Mouse (Mus musculus) hindbrain, embryonic 15.5 days (tissue): Measurements from ENCODE around the gene Stxbp5l. TPM values are rescaled to one million over a fixed set of nuclear protein-coding genes. Genes with fewer than 3 reads are reported as not detected.
A peak's percentile ranks its signal among the peaks of the same experiment; 100 is the strongest.

Source experiments
- ATAC-seq: fragments of 200-750 bp; cut with Nextera tagmentation; 2 replicates; pipeline ENCODE4 v1.8.0; 2017; ENCODE audit warnings: low read depth, moderate number of reproducible peaks, moderate TSS enrichment; ENCODE audit not compliant: low FRiP score
- H3K27ac ChIP-seq: fragments of 300-500 bp; sonication (generic); replicated peaks from 2 replicates; pipeline ENCODE4 v1.5.1; 2015; ENCODE audit warnings: mild to moderate bottlenecking, inconsistent platforms
- H3K27me3 ChIP-seq: fragments of 300-500 bp; sonication (generic); 2 replicates; pipeline ENCODE4 v1.6.1; 2015; ENCODE audit warnings: control low read depth, inconsistent platforms
- H3K36me3 ChIP-seq: fragments of 300-500 bp; sonication (generic); 2 replicates; pipeline ENCODE4 v1.6.1; 2015; ENCODE audit warnings: control low read depth, inconsistent platforms
- H3K4me1 ChIP-seq: fragments of 300-500 bp; sonication (generic); replicated peaks from 2 replicates; pipeline ENCODE4 v1.6.1; 2015; ENCODE audit warnings: control low read depth, inconsistent platforms
- H3K4me2 ChIP-seq: fragments of 300-500 bp; sonication (generic); 2 replicates; pipeline ENCODE4 v1.6.1; 2015; ENCODE audit warnings: moderate library complexity, mild to moderate bottlenecking, inconsistent platforms
- H3K4me3 ChIP-seq: fragments of 300-500 bp; sonication (generic); 2 replicates; pipeline ENCODE4 v1.5.1; 2015; ENCODE audit warnings: mild to moderate bottlenecking, inconsistent platforms
- H3K9ac ChIP-seq: fragments of 300-500 bp; sonication (generic); 2 replicates; pipeline ENCODE4 v1.6.1; 2015; ENCODE audit warnings: inconsistent platforms
- H3K9me3 ChIP-seq: fragments of 300-500 bp; sonication (generic); 2 replicates; pipeline ENCODE4 v1.6.1; 2016; ENCODE audit warnings: control low read depth, inconsistent platforms
- WGBS: fragments of 180-500 bp; shearing (Covaris S2); methylation state at CpG from one replicate; pipeline ENCODE4 v1.1.7; 2015; 5-methylcytosine and 5-hydroxymethylcytosine counted together
- polyA plus RNA-seq: library from polyadenylated mRNA; unstranded; fragments of >200 nt; fragmentation: Nextera tagmentation; extraction: Ambion mirVana; gene quantifications from 2 replicates; pipeline ENCODE4 v1.2.1, GENCODE M21; 2015

Gene Stxbp5l
- 15.9 and 16.8 TPM in 2 replicates for polyA plus RNA-seq

GRCm38 (mm10) chr16:37384821-37385344, at the start of gene Stxbp5l:
Gene Stxbp5l (minus strand): TSS chr16:37384962.
- peaks cover 9% of the 10 kb centered on the region for H3K4me1 ChIP-seq
- H3K27me3 ChIP-seq, result no peaks in the 10 kb centered on the region
- ATAC-seq, result peak; percentile 97
- peak within 1 kb of the TSS; percentile 89 for H3K4me3 ChIP-seq
- peak within 1 kb of the TSS; percentile 89 for H3K9ac ChIP-seq
- H3K9me3 ChIP-seq, result no peaks in the 10 kb centered on the region
- H3K27ac ChIP-seq, result peak within 1 kb of the TSS; percentile 76
- WGBS, result 1% methylated on average over 32 of the region's 33 CpGs
- peak within 1 kb of the TSS; percentile 89 for H3K4me2 ChIP-seq
- H3K36me3 ChIP-seq, result no peaks in the 10 kb centered on the region

DNA sequence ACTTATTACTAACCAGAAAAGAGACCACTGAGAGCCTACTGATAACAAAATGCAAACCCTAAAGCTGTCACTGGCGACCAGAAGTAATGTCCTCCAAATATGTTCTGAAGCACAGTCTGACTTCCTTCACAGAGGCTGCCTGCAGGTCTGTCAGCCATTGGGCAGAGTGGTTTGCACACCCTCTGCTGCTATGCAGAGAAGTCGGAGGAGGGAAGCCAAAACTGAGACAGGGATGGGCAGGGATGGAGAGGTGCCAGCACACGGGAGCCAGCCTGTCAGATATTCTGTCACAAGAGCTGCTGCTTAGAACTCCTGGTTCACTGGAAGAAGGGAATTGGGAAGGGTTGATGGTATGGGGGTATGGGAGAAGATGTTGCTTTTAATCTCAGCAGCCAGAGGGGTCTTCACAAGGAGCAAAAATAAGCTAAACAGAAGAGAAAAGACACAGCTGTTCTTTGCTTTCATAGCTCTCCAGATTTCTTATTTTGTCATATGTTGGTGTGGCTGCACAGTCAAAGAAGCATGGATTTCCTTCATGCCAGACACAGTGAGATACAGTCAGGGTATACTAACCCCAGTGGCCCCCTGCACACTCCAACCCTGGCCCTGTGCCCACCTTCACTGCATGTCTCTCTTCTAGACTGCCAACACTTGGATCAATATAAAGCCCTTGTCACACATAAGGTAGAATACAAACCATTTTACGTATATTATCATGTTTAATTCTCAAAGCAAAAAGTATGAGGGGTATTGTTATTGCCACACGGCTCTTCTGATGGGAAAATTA, 48.8 kb upstream of the Stxbp5l start:
- 56% methylated on average over 5 of the region's 5 CpGs for WGBS
- 0 out of 2 replicates have a peak, but pooled peaks cover 7% of the 10 kb centered on the region for H3K4me1 ChIP-seq
- H3K36me3 ChIP-seq, result no peaks in the 10 kb centered on the region
- H3K4me3 ChIP-seq, result no peak overlapping the region
- no peak overlapping the region for H3K9ac ChIP-seq
- no peaks in the 10 kb centered on the region for H3K27me3 ChIP-seq
- peak overlapping the region; percentile 25; the same call in 1 of the 2 replicates for H3K27ac ChIP-seq
- peak; percentile 27; the same call in 1 of the 2 replicates for ATAC-seq
- H3K4me2 ChIP-seq, result no peak overlapping the region
- no peaks in the 10 kb centered on the region for H3K9me3 ChIP-seq

DNA sequence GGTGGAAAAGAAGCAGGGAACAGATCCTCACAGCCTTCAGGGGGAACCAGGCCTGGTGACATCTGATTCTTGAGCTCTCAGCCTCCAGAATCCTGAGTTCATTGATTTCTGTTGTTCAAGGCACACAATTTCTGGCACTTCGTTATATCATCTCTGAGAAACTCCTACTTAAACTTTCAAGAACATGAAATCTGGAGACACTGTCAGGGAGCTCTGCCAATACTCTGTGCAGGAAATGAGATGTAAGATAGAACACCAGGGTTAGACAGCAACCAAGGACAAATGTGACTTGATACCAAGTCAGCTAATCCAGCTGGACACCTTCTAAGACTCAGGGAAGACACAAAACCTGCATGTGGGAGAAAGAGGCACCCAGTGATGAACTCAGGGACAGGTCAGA, 40.7 kb upstream of the Stxbp5l start:
- Histone ChIP-seq H3K27me3 (no peaks in the 10 kb centered on the region), H3K4me3 (no peak overlapping the region), H3K4me1 (no peaks in the 10 kb centered on the region), H3K36me3 (no peaks in the 10 kb centered on the region), H3K9me3 (no peaks in the 10 kb centered on the region), H3K4me2 (no peak overlapping the region), H3K9ac (no peak overlapping the region), H3K27ac (no peak overlapping the region)
- WGBS, result 84% methylated on average over 1 of the region's 1 CpGs
- no peak for ATAC-seq

DNA sequence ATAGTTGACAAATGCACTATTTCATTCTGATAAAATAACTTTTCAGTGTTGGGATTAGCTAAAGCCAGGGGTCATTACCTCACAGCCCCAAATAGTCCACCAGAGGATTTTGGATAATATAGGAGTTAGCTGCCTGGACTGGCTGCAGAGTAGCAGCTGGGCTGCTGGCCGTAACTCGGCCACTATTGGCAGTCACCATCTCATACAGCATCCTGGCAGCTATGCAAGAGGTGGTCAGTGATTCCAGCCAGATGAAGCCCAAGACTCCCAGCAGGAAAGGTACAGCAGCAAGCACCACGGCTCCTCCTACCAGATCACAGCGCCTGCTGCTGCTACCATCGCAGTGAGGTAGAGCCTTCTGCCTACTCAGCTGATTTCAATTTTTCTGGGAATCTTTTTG, 38.1 kb upstream of the Stxbp5l start:
- no peaks in the 10 kb centered on the region for H3K4me1 ChIP-seq
- H3K36me3 ChIP-seq, result no peaks in the 10 kb centered on the region
- no peak; the same call in 1 of the 2 replicates for ATAC-seq
- H3K4me2 ChIP-seq, result no peak overlapping the region
- H3K27me3 ChIP-seq, result no peaks in the 10 kb centered on the region
- H3K9ac ChIP-seq, result no peak overlapping the region
- no peak overlapping the region for H3K4me3 ChIP-seq
- 71% methylated on average over 5 of the region's 5 CpGs for WGBS
- no peak overlapping the region for H3K27ac ChIP-seq
- H3K9me3 ChIP-seq, result no peaks in the 10 kb centered on the region

- Histone ChIP-seq H3K27ac (no peak overlapping the region), H3K4me1 (no peaks in the 10 kb centered on the region), H3K36me3 (no peaks in the 10 kb centered on the region), H3K27me3 (no peaks in the 10 kb centered on the region), H3K4me2 (no peak overlapping the region), H3K9ac (no peak overlapping the region), H3K9me3 (no peaks in the 10 kb centered on the region), H3K4me3 (no peak overlapping the region)
- 89% methylated on average over 3 of the region's 3 CpGs for WGBS
- ATAC-seq, result no peak
Observed at GRCm38 (mm10) chr16:37421851-37422250, 37.1 kb upstream of the Stxbp5l start.

- H3K36me3 ChIP-seq, result no peaks in the 10 kb centered on the region
- H3K9me3 ChIP-seq, result no peaks in the 10 kb centered on the region
- H3K4me3 ChIP-seq, result no peak overlapping the region
- 89% methylated on average over 2 of the region's 2 CpGs for WGBS
- no peak overlapping the region for H3K27ac ChIP-seq
- H3K27me3 ChIP-seq, result no peaks in the 10 kb centered on the region
- H3K4me2 ChIP-seq, result no peak overlapping the region
- no peak overlapping the region for H3K9ac ChIP-seq
- H3K4me1 ChIP-seq, result no peaks in the 10 kb centered on the region
- no peak for ATAC-seq
Observed at GRCm38 (mm10) chr16:37420512-37420911, 35.8 kb upstream of the Stxbp5l start.

DNA sequence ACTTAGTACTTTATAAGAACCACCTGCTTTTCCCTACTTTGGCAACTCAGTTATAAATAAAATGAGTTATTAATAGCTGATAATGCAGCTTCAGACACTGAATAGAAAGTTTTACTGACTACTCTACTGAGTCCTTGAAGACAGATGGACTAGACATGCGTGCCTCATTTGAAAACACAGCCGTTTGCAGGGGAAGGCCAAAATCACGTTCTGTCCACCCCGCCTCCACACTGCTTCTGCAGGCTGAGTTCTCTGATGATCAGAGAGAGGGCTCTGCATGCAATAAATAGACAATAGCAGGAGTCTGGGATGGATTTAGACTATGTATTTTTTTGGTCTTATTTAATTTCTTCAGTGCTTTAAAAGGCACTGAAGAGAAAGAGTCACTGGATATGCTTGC, 20.8 kb upstream of the Stxbp5l start:
- Histone ChIP-seq H3K27ac (no peak overlapping the region), H3K36me3 (no peaks in the 10 kb centered on the region), H3K27me3 (no peaks in the 10 kb centered on the region), H3K4me3 (no peak overlapping the region), H3K4me2 (no peak overlapping the region), H3K4me1 (no peaks in the 10 kb centered on the region), H3K9ac (no peak overlapping the region), H3K9me3 (no peaks in the 10 kb centered on the region)
- ATAC-seq, result no peak
- 78% methylated on average over 4 of the region's 4 CpGs for WGBS

DNA sequence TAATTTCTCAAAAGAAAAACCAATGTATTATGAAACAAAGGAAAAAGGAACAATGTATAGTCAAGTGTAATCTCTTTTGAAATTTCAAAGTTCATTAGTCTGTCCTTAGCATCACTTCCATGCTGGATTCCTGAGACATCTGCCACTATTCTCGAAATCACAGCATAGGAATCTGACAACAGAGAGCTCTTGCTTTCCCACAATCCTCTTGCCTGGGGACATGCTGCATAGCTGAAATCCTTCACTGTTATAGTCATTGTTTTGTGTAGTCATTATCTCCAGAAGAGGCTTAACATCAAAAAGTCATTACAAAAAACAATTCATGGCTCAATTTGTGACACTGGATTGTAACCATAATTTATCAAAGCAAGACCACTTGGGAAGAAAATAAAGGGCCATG, 20.2 kb upstream of the Stxbp5l start:
- WGBS, result 60% methylated on average over 1 of the region's 1 CpGs
- Histone ChIP-seq H3K9ac (no peak overlapping the region), H3K4me2 (no peak overlapping the region), H3K27me3 (no peaks in the 10 kb centered on the region), H3K4me1 (no peaks in the 10 kb centered on the region), H3K4me3 (no peak overlapping the region), H3K36me3 (no peaks in the 10 kb centered on the region), H3K27ac (no peak overlapping the region), H3K9me3 (no peaks in the 10 kb centered on the region)
- no peak for ATAC-seq

GRCm38 (mm10) chr16:37389964-37390363, 5.2 kb upstream of the Stxbp5l start:
- no peak overlapping the region for H3K4me2 ChIP-seq
- no peak for ATAC-seq

GRCm38 (mm10) chr16:37389201-37389905, 4.6 kb upstream of the Stxbp5l start:
- WGBS, result 64% methylated on average over 4 of the region's 4 CpGs
- no peak for ATAC-seq
- H3K9ac ChIP-seq, result no peak overlapping the region

More at GRCm38 (mm10) chr16:37389964-37390363, 5.2 kb upstream of the Stxbp5l start:
- no peak overlapping the region for H3K9ac ChIP-seq
- H3K4me3 ChIP-seq, result no peak overlapping the region
- H3K36me3 ChIP-seq, result no peaks in the 10 kb centered on the region
- H3K27ac ChIP-seq, result no peak overlapping the region
- H3K4me1 ChIP-seq, result no peaks in the 10 kb centered on the region
- H3K27me3 ChIP-seq, result no peaks in the 10 kb centered on the region
- no peaks in the 10 kb centered on the region for H3K9me3 ChIP-seq

GRCm38 (mm10) chr16:37384369-37384768, 393 bp downstream of the Stxbp5l start:
- H3K4me2 ChIP-seq, result peak overlapping the region; percentile 89
- no peaks in the 10 kb centered on the region for H3K36me3 ChIP-seq
- H3K4me1 ChIP-seq, result peaks cover 9% of the 10 kb centered on the region
- H3K9ac ChIP-seq, result peak overlapping the region; percentile 89
- H3K4me3 ChIP-seq, result peak overlapping the region; percentile 89
- peak overlapping the region; percentile 76 for H3K27ac ChIP-seq
- no peaks in the 10 kb centered on the region for H3K9me3 ChIP-seq
- under 1% methylated on average over 30 of the region's 30 CpGs for WGBS
- no peaks in the 10 kb centered on the region for H3K27me3 ChIP-seq
- ATAC-seq, result peak; percentile 90

More at GRCm38 (mm10) chr16:37389201-37389905, 4.6 kb upstream of the Stxbp5l start:
- Histone ChIP-seq H3K4me3 (no peak overlapping the region), H3K4me1 (no peaks in the 10 kb centered on the region), H3K9me3 (no peaks in the 10 kb centered on the region), H3K36me3 (no peaks in the 10 kb centered on the region), H3K27me3 (no peaks in the 10 kb centered on the region), H3K4me2 (no peak overlapping the region), H3K27ac (no peak overlapping the region)

- Histone ChIP-seq H3K27ac (no peak overlapping the region), H3K4me1 (peaks cover 9% of the 10 kb centered on the region), H3K27me3 (no peaks in the 10 kb centered on the region), H3K9me3 (no peaks in the 10 kb centered on the region), H3K4me2 (peak overlapping the region; percentile 89), H3K4me3 (peak overlapping the region; percentile 89), H3K9ac (no peak overlapping the region), H3K36me3 (no peaks in the 10 kb centered on the region)
- ATAC-seq, result no peak
- 52% methylated on average over 4 of the region's 4 CpGs for WGBS
Observed at GRCm38 (mm10) chr16:37383426-37383825, 1.3 kb downstream of the Stxbp5l start.
